Mouse (Mus musculus): ENCODE results near the gene Doc2a. TPM values are rescaled to one million over a fixed set of nuclear protein-coding genes. Genes with fewer than 3 reads are reported as not detected.
"Not testable (repeated sequence)": the region's sequence is repeated elsewhere in the genome, so short reads cannot be mapped to it uniquely, and the experiment has no call there.

Doc2a gene
- polyA plus RNA-seq, 1 experiment, result not detected

GRCm38 (mm10) chr7:126884286-126885164, 37.3 kb downstream of the Doc2a start, which contains the start of gene Taok2:
TSS of gene Taok2 (minus strand) at chr7:126884703.
- Histone ChIP-seq H3K27me3 (ENCODE audit: control insufficient read depth, insufficient read depth, low read length) (no peaks in the 10 kb centered on the region), H3K27ac (ENCODE audit: insufficient read depth, low read depth, low read length) (peak within 1 kb of the TSS; percentile 79), H3K4me3 (ENCODE audit: low read depth, low read length) (peak within 1 kb of the TSS; percentile 87), H3K4me1 (ENCODE audit: control insufficient read depth, insufficient read depth, insufficient read length, low read length) (peaks cover 7% of the 10 kb centered on the region), H3K36me3 (ENCODE audit: control insufficient read depth, insufficient read depth, low read length) (peaks cover 16% of the 10 kb centered on the region)
- under 1% methylated on average over 56 of the region's 56 CpGs for WGBS
- TF ChIP-seq POLR2A (IDR thresholded peaks at IDR 0.05; ENCODE audit: low read depth, low read length), result peak; percentile 76; the same call in 1 of the 2 replicates
- no peak for TF ChIP-seq CTCF (IDR thresholded peaks at IDR 0.05; ENCODE audit: extremely low read depth, insufficient read length, insufficient replicate concordance, low read depth, low read length)

GRCm38 (mm10) chr7:126887281-126887680, 40.1 kb downstream of the Doc2a start:
- H3K4me3 ChIP-seq (ENCODE audit: low read depth, low read length), result no peak overlapping the region
- peaks cover 15% of the 10 kb centered on the region for H3K36me3 ChIP-seq (ENCODE audit: control insufficient read depth, insufficient read depth, low read length)
- H3K27me3 ChIP-seq (ENCODE audit: control insufficient read depth, insufficient read depth, low read length), result no peaks in the 10 kb centered on the region
- no peak overlapping the region for H3K27ac ChIP-seq (ENCODE audit: insufficient read depth, low read depth, low read length)
- 88% methylated on average over 5 of the region's 5 CpGs for WGBS
- no peak for TF ChIP-seq POLR2A (IDR thresholded peaks at IDR 0.05; ENCODE audit: low read depth, low read length)
- no peak for TF ChIP-seq CTCF (IDR thresholded peaks at IDR 0.05; ENCODE audit: extremely low read depth, insufficient read length, insufficient replicate concordance, low read depth, low read length)
- H3K4me1 ChIP-seq (ENCODE audit: control insufficient read depth, insufficient read depth, insufficient read length, low read length), result peaks cover 5% of the 10 kb centered on the region

- Histone ChIP-seq H3K27ac (ENCODE audit: insufficient read depth, low read depth, low read length) (no peak overlapping the region), H3K4me1 (ENCODE audit: control insufficient read depth, insufficient read depth, insufficient read length, low read length) (peaks cover under 1% of the 10 kb centered on the region), H3K27me3 (ENCODE audit: control insufficient read depth, insufficient read depth, low read length) (no peaks in the 10 kb centered on the region), H3K36me3 (ENCODE audit: control insufficient read depth, insufficient read depth, low read length) (peaks cover 15% of the 10 kb centered on the region), H3K4me3 (ENCODE audit: low read depth, low read length) (no peak overlapping the region)
- TF ChIP-seq POLR2A (IDR thresholded peaks at IDR 0.05; ENCODE audit: low read depth, low read length), result no peak
- TF ChIP-seq CTCF (IDR thresholded peaks at IDR 0.05; ENCODE audit: extremely low read depth, insufficient read length, insufficient replicate concordance, low read depth, low read length), result peak; percentile 45; the same call in 1 of the 2 replicates
- WGBS, result 52% methylated on average over 7 of the region's 7 CpGs
These were observed 41.6 kb downstream of the Doc2a start for GRCm38 (mm10) chr7:126888852-126889251.

- Histone ChIP-seq H3K4me3 (ENCODE audit: low read depth, low read length) (peak overlapping the region; percentile 24), H3K36me3 (ENCODE audit: control insufficient read depth, insufficient read depth, low read length) (peaks cover 4% of the 10 kb centered on the region; the same call in 1 of the 2 replicates), H3K4me1 (ENCODE audit: control insufficient read depth, insufficient read depth, insufficient read length, low read length) (peaks cover 15% of the 10 kb centered on the region), H3K27me3 (ENCODE audit: control insufficient read depth, insufficient read depth, low read length) (no peaks in the 10 kb centered on the region), H3K27ac (ENCODE audit: insufficient read depth, low read depth, low read length) (peak overlapping the region; percentile 72)
- TF ChIP-seq POLR2A (IDR thresholded peaks at IDR 0.05; ENCODE audit: low read depth, low read length) (no peak), CTCF (IDR thresholded peaks at IDR 0.05; ENCODE audit: extremely low read depth, insufficient read length, insufficient replicate concordance, low read depth, low read length) (no peak)
- 90% methylated on average over 5 of the region's 5 CpGs for whole genome bisulfite sequencing
These were observed 49.7 kb downstream of the Doc2a start for GRCm38 (mm10) chr7:126896912-126897311.

GRCm38 (mm10) chr7:126897390-126898101, 50.3 kb downstream of the Doc2a start:
- TF ChIP-seq CTCF (IDR thresholded peaks at IDR 0.05; ENCODE audit: extremely low read depth, insufficient read length, insufficient replicate concordance, low read depth, low read length) (no peak), POLR2A (IDR thresholded peaks at IDR 0.05; ENCODE audit: low read depth, low read length) (no peak)
- peaks cover 4% of the 10 kb centered on the region; the same call in 1 of the 2 replicates for H3K36me3 ChIP-seq (ENCODE audit: control insufficient read depth, insufficient read depth, low read length)
- H3K27ac ChIP-seq (ENCODE audit: insufficient read depth, low read depth, low read length), result peak overlapping the region; percentile 83
- H3K4me3 ChIP-seq (ENCODE audit: low read depth, low read length), result peak overlapping the region; percentile 76
- H3K27me3 ChIP-seq (ENCODE audit: control insufficient read depth, insufficient read depth, low read length), result no peaks in the 10 kb centered on the region
- H3K4me1 ChIP-seq (ENCODE audit: control insufficient read depth, insufficient read depth, insufficient read length, low read length), result peaks cover 15% of the 10 kb centered on the region
- 2% methylated on average over 16 of the region's 16 CpGs for WGBS

GRCm38 (mm10) chr7:126898102-126898990, 51.1 kb downstream of the Doc2a start:
- WGBS, result 13% methylated on average over 37 of the region's 37 CpGs
- peaks cover 15% of the 10 kb centered on the region for H3K4me1 ChIP-seq (ENCODE audit: control insufficient read depth, insufficient read depth, insufficient read length, low read length)
- peaks cover 4% of the 10 kb centered on the region; the same call in 1 of the 2 replicates for H3K36me3 ChIP-seq (ENCODE audit: control insufficient read depth, insufficient read depth, low read length)
- TF ChIP-seq CTCF (IDR thresholded peaks at IDR 0.05; ENCODE audit: extremely low read depth, insufficient read length, insufficient replicate concordance, low read depth, low read length), result no peak
- peak; percentile 80 for TF ChIP-seq POLR2A (IDR thresholded peaks at IDR 0.05; ENCODE audit: low read depth, low read length)
- no peaks in the 10 kb centered on the region for H3K27me3 ChIP-seq (ENCODE audit: control insufficient read depth, insufficient read depth, low read length)
- H3K27ac ChIP-seq (ENCODE audit: insufficient read depth, low read depth, low read length), result peak overlapping the region; percentile 83
- peak overlapping the region; percentile 76 for H3K4me3 ChIP-seq (ENCODE audit: low read depth, low read length)

GRCm38 (mm10) chr7:126899781-126900180, 52.6 kb downstream of the Doc2a start:
- H3K4me1 ChIP-seq (ENCODE audit: control insufficient read depth, insufficient read depth, insufficient read length, low read length), result peaks cover 15% of the 10 kb centered on the region
- H3K4me3 ChIP-seq (ENCODE audit: low read depth, low read length); H3K36me3 ChIP-seq (ENCODE audit: control insufficient read depth, insufficient read depth, low read length); H3K27ac ChIP-seq (ENCODE audit: insufficient read depth, low read depth, low read length); H3K27me3 ChIP-seq (ENCODE audit: control insufficient read depth, insufficient read depth, low read length): not testable (repeated sequence)
- 94% methylated on average over 8 of the region's 9 CpGs for whole genome bisulfite sequencing

Measured in small intestine, adult 2 months (tissue).